Mouse (Mus musculus): ENCODE measurements around the gene Cpn2. TPM values are rescaled to one million over a fixed set of nuclear protein-coding genes. Genes with fewer than 3 reads are reported as not detected.

Gene Cpn2
- polyA plus RNA-seq, 1 experiment from 2014 or later = 3.9 TPM

DNA sequence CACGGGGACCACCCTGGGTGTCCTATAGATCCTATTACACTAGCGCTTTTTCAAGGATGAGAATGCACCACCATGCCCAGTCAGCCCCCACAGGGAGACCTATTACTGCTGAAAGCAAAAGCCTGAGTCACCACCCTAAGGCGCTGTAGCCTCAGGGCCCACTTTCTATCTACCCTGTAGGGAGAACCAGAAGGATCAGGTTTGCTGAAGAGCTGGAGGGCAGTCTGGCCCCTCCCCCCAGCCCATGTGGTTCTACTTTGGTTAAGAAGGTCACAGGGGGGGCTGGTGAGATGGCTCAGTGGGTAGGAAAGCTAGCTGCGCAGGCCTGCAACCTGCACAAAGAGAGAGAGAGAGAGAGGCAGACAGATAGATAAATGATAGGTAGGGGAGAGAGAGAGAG lies 18.4 kb upstream of the Cpn2 start:
- H3K9ac ChIP-seq (ENCODE audit: low read depth, low read length) = no peak overlapping the region
- peaks cover 26% of the 10 kb centered on the region for H3K27me3 ChIP-seq (ENCODE audit: control insufficient read depth, insufficient read depth, low read depth, low read length)
- WGBS (ENCODE audit: insufficient replicate concordance) = 65% methylated on average over 4 of the region's 4 CpGs
- no peak overlapping the region for H3K4me3 ChIP-seq (ENCODE audit: low read depth, low read length)
- no peaks in the 10 kb centered on the region for H3K36me3 ChIP-seq (ENCODE audit: control insufficient read depth, insufficient read depth)
- no peak overlapping the region for H3K27ac ChIP-seq (ENCODE audit: low read length)
- H3K9me3 ChIP-seq (replicated peaks; ENCODE audit: control insufficient read depth, low read length) = no peaks in the 10 kb centered on the region
- no peak for ATAC-seq (ENCODE audit: low read depth)
- no peaks in the 10 kb centered on the region for H3K4me1 ChIP-seq (ENCODE audit: control insufficient read depth, low read depth, low read length)
- no peak overlapping the region for H3K4me2 ChIP-seq (ENCODE audit: low read depth, low read length)

- no peak overlapping the region for H3K4me3 ChIP-seq (ENCODE audit: low read depth, low read length)
- no peak for ATAC-seq (ENCODE audit: low read depth)
- H3K9me3 ChIP-seq (replicated peaks; ENCODE audit: control insufficient read depth, low read length) = no peaks in the 10 kb centered on the region
- peaks cover 26% of the 10 kb centered on the region for H3K27me3 ChIP-seq (ENCODE audit: control insufficient read depth, insufficient read depth, low read depth, low read length)
- H3K9ac ChIP-seq (ENCODE audit: low read depth, low read length) = no peak overlapping the region
- 3% methylated on average over 15 of the region's 15 CpGs for WGBS (ENCODE audit: insufficient replicate concordance)
- no peaks in the 10 kb centered on the region for H3K36me3 ChIP-seq (ENCODE audit: control insufficient read depth, insufficient read depth)
- no peak overlapping the region for H3K27ac ChIP-seq (ENCODE audit: low read length)
- no peak overlapping the region; the same call in 1 of the 2 replicates for H3K4me2 ChIP-seq (ENCODE audit: low read depth, low read length)
- H3K4me1 ChIP-seq (ENCODE audit: control insufficient read depth, low read depth, low read length) = no peaks in the 10 kb centered on the region
These were observed 16.5 kb upstream of the Cpn2 start for GRCm38 (mm10) chr16:30283743-30284337.

DNA sequence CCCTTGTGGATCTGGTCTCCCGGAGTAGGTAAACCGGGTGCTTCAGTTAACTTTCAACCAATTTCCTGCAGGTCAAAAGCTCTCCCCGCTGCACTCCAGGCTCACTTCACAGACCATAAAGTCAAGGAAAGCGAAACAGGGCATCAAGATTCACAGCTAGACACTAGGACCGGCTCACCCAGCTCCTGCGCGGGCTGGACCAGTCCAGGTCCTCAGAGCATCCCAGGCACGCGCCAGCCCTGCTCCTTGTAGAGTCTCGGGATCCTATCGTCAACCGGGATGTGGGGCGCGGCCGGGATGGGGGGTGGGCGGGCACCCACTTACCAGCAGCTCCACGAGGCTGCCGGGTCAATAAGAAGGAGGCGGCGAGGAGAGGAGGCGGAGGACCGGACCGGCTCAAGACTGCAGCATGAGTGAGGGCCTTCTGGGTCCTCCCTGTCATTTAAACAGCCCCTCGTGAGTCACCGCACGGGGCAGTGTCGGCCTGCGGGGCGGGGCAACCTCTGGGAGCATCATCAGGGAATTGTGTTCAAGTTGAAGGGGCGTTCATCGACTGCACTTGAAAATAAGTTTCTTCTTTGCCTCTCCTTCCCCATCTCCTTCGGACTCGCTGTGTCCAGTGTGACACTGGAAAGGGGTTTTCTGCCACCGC lies 15.7 kb upstream of the Cpn2 start, which contains the start of gene Lrrc15:
TSS of gene Lrrc15 (minus strand) at position 413 of the 652 bp plus-strand sequence.
- Histone ChIP-seq H3K36me3 (ENCODE audit: control insufficient read depth, insufficient read depth) (no peaks in the 10 kb centered on the region), H3K4me2 (ENCODE audit: low read depth, low read length) (peak within 1 kb of the TSS; percentile 41), H3K9ac (ENCODE audit: low read depth, low read length) (no peak within 1 kb of the TSS), H3K27ac (ENCODE audit: low read length) (no peak within 1 kb of the TSS), H3K4me3 (ENCODE audit: low read depth, low read length) (0 out of 2 replicates have a peak within 1 kb of the TSS, but pooled peaks have one; percentile 18), H3K27me3 (ENCODE audit: control insufficient read depth, insufficient read depth, low read depth, low read length) (peaks cover 26% of the 10 kb centered on the region), H3K4me1 (ENCODE audit: control insufficient read depth, low read depth, low read length) (no peaks in the 10 kb centered on the region), H3K9me3 (replicated peaks; ENCODE audit: control insufficient read depth, low read length) (no peaks in the 10 kb centered on the region)
- 9% methylated on average over 34 of the region's 34 CpGs for WGBS (ENCODE audit: insufficient replicate concordance)
- no peak for ATAC-seq (ENCODE audit: low read depth)

DNA sequence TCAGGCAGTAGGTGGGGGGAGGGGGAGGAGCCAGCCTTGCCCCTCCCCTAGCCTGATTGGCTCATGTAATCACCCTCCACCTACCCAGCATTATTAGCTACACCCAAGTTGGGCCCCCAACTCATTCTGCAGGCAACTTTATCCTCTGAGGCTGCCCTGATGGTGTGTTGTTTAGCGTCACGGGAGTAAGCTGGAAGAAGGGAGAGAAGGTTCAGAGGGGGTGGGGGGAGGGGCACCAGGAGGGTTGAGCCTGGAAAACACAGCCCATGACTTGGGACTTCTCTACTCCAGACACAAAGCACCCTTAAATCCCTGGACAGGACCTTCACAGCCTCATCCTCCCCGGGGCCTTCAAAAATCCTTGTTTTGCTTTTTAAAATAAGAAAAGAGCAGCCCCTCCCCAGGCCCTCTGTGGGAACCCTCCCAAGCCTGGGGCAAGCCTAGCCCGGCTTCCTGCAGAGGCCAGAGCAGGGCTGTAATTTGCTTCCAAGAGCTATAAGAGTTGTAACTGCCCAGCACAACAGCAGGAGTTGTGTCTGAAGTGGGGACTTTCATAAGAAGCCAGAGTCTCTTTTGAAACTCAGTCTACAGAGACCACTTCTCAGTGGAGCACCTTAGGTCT lies 13.5 kb upstream of the Cpn2 start:
- no peak overlapping the region for H3K9ac ChIP-seq (ENCODE audit: low read depth, low read length)
- H3K27me3 ChIP-seq (ENCODE audit: control insufficient read depth, insufficient read depth, low read depth, low read length) = peaks cover 26% of the 10 kb centered on the region
- H3K27ac ChIP-seq (ENCODE audit: low read length) = no peak overlapping the region
- ATAC-seq (ENCODE audit: low read depth) = no peak
- H3K36me3 ChIP-seq (ENCODE audit: control insufficient read depth, insufficient read depth) = no peaks in the 10 kb centered on the region
- no peak overlapping the region for H3K4me3 ChIP-seq (ENCODE audit: low read depth, low read length)
- 19% methylated on average over 4 of the region's 4 CpGs for WGBS (ENCODE audit: insufficient replicate concordance)
- no peak overlapping the region for H3K4me2 ChIP-seq (ENCODE audit: low read depth, low read length)
- H3K4me1 ChIP-seq (ENCODE audit: control insufficient read depth, low read depth, low read length) = no peaks in the 10 kb centered on the region
- no peaks in the 10 kb centered on the region for H3K9me3 ChIP-seq (replicated peaks; ENCODE audit: control insufficient read depth, low read length)

- Histone ChIP-seq H3K36me3 (ENCODE audit: control insufficient read depth, insufficient read depth) (no peaks in the 10 kb centered on the region), H3K27ac (ENCODE audit: low read length) (no peak overlapping the region), H3K4me2 (ENCODE audit: low read depth, low read length) (no peak overlapping the region), H3K9me3 (replicated peaks; ENCODE audit: control insufficient read depth, low read length) (no peaks in the 10 kb centered on the region), H3K27me3 (ENCODE audit: control insufficient read depth, insufficient read depth, low read depth, low read length) (peaks cover 13% of the 10 kb centered on the region), H3K9ac (ENCODE audit: low read depth, low read length) (no peak overlapping the region), H3K4me3 (ENCODE audit: low read depth, low read length) (no peak overlapping the region), H3K4me1 (ENCODE audit: control insufficient read depth, low read depth, low read length) (no peaks in the 10 kb centered on the region)
- ATAC-seq (ENCODE audit: low read depth) = no peak
- WGBS (ENCODE audit: insufficient replicate concordance) = 68% methylated on average over 11 of the region's 11 CpGs
These were observed 11.1 kb upstream of the Cpn2 start for GRCm38 (mm10) chr16:30278406-30278805.

- Histone ChIP-seq H3K36me3 (ENCODE audit: control insufficient read depth, insufficient read depth) (no peaks in the 10 kb centered on the region), H3K4me3 (ENCODE audit: low read depth, low read length) (no peak overlapping the region), H3K9ac (ENCODE audit: low read depth, low read length) (no peak overlapping the region), H3K27me3 (ENCODE audit: control insufficient read depth, insufficient read depth, low read depth, low read length) (no peaks in the 10 kb centered on the region), H3K4me1 (ENCODE audit: control insufficient read depth, low read depth, low read length) (no peaks in the 10 kb centered on the region), H3K27ac (ENCODE audit: low read length) (no peak overlapping the region), H3K4me2 (ENCODE audit: low read depth, low read length) (no peak overlapping the region), H3K9me3 (replicated peaks; ENCODE audit: control insufficient read depth, low read length) (no peaks in the 10 kb centered on the region)
- 66% methylated on average over 15 of the region's 15 CpGs for WGBS (ENCODE audit: insufficient replicate concordance)
- no peak for ATAC-seq (ENCODE audit: low read depth)
These were observed 8.4 kb upstream of the Cpn2 start for GRCm38 (mm10) chr16:30275558-30276340.

- Histone ChIP-seq H3K27me3 (ENCODE audit: control insufficient read depth, insufficient read depth, low read depth, low read length) (no peaks in the 10 kb centered on the region), H3K4me3 (ENCODE audit: low read depth, low read length) (no peak overlapping the region), H3K4me2 (ENCODE audit: low read depth, low read length) (no peak overlapping the region), H3K27ac (ENCODE audit: low read length) (no peak overlapping the region), H3K9me3 (replicated peaks; ENCODE audit: control insufficient read depth, low read length) (no peaks in the 10 kb centered on the region), H3K9ac (ENCODE audit: low read depth, low read length) (no peak overlapping the region), H3K36me3 (ENCODE audit: control insufficient read depth, insufficient read depth) (no peaks in the 10 kb centered on the region), H3K4me1 (ENCODE audit: control insufficient read depth, low read depth, low read length) (no peaks in the 10 kb centered on the region)
- ATAC-seq (ENCODE audit: low read depth) = no peak
- WGBS (ENCODE audit: insufficient replicate concordance) = 73% methylated on average over 8 of the region's 8 CpGs
These were observed 5.8 kb upstream of the Cpn2 start for GRCm38 (mm10) chr16:30273065-30273464.

DNA sequence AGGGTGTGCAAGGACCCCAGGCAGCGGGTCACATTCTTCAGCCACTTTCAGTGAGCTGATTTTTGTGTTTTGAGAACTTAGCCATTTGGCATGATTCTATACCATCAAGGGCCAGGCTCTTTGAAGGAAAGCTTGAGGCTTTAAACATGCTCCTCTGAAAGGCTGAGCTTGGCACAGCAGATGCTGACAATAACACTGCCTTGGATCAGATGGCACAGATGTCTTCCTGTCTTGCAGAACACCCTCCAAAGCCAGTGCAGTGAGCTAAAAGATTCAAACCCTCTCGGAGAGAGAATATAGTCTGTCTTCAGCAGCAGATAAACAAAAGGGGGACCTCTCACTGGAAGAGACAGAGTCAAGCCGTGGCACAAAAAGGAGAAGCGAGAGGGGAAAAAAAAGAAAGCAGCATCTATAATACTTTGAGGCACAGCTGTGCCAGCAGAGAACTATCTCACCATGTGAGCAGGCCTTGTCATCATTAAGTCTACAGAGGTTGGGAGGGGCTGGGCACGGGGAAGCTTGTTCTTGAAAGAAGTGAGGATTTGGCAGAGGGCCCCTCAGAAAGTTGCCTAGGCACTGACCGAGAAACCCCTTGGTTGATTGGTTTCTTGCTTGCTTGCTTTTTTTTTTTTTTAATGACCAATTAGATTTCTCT lies 4.8 kb upstream of the Cpn2 start:
- ATAC-seq (ENCODE audit: low read depth) = no peak
- WGBS (ENCODE audit: insufficient replicate concordance) = 39% methylated on average over 6 of the region's 6 CpGs
- H3K36me3 ChIP-seq (ENCODE audit: control insufficient read depth, insufficient read depth) = no peaks in the 10 kb centered on the region

More for the DNA sequence above, 4.8 kb upstream of the Cpn2 start:
- Histone ChIP-seq H3K9me3 (replicated peaks; ENCODE audit: control insufficient read depth, low read length) (no peaks in the 10 kb centered on the region), H3K4me3 (ENCODE audit: low read depth, low read length) (no peak overlapping the region), H3K27me3 (ENCODE audit: control insufficient read depth, insufficient read depth, low read depth, low read length) (no peaks in the 10 kb centered on the region), H3K4me1 (ENCODE audit: control insufficient read depth, low read depth, low read length) (no peaks in the 10 kb centered on the region), H3K27ac (ENCODE audit: low read length) (no peak overlapping the region), H3K9ac (ENCODE audit: low read depth, low read length) (no peak overlapping the region), H3K4me2 (ENCODE audit: low read depth, low read length) (no peak overlapping the region)
